34 mouse cellular contexts compared by ENCODE assay signal in genomic region chr13:13476568-13476967, GRCm38 (mm10). TPM values are rescaled to one million over a fixed set of nuclear protein-coding genes. Genes with fewer than 3 reads are reported as not detected.
"Had no signal": no experiment of that assay in that cellular context is flagged by ENCODE, and none has a peak within 500 bp of the region (broad histone marks: within the 10 kb centered on the region; RNA-seq: fewer than 3 reads in every experiment).

No protein-coding gene starts in this region.

- H3K27me3 ChIP-seq: limb, embryonic 12.5 days; limb, embryonic 13.5 days; limb, embryonic 15.5 days; liver, embryonic 12.5 days; liver, embryonic 13.5 days; liver, embryonic 15.5 days; lung, embryonic 15.5 days; megakaryocyte, embryonic 14.5 days; midbrain, embryonic 12.5 days; midbrain, embryonic 13.5 days; midbrain, embryonic 15.5 days; neural tube, embryonic 12.5 days had no signal

- H3K27ac ChIP-seq: left cerebral cortex, adult 2 months; limb, embryonic 10.5 days; limb, embryonic 12.5 days; limb, embryonic 13.5 days; limb, embryonic 15.5 days; liver, embryonic 12.5 days; liver, embryonic 13.5 days; liver, embryonic 14.5 days; liver, embryonic 15.5 days; lung, embryonic 15.5 days; macrophage; midbrain, embryonic 10.5 days; midbrain, embryonic 12.5 days; midbrain, embryonic 13.5 days; midbrain, embryonic 15.5 days; neural tube, embryonic 12.5 days had no signal

- H3K4me3 ChIP-seq: left cerebral cortex, adult 2 months; limb, embryonic 10.5 days; limb, embryonic 12.5 days; limb, embryonic 13.5 days; limb, embryonic 15.5 days; liver, embryonic 12.5 days; liver, embryonic 13.5 days; liver, embryonic 15.5 days; lung, embryonic 15.5 days; megakaryocyte, embryonic 14.5 days; midbrain, embryonic 10.5 days; midbrain, embryonic 12.5 days; midbrain, embryonic 13.5 days; midbrain, embryonic 15.5 days; myocyte; neural tube, embryonic 12.5 days had no signal

- H3K4me2 ChIP-seq: limb, embryonic 12.5 days; limb, embryonic 13.5 days; limb, embryonic 15.5 days; liver, embryonic 11.5 days; liver, embryonic 12.5 days; liver, embryonic 13.5 days; liver, embryonic 15.5 days; lung, embryonic 14.5 days; lung, embryonic 15.5 days; midbrain, embryonic 12.5 days; midbrain, embryonic 13.5 days; midbrain, embryonic 15.5 days; neural tube, embryonic 12.5 days had no signal

- H3K9me3 ChIP-seq: limb, embryonic 10.5 days; limb, embryonic 12.5 days; limb, embryonic 13.5 days; limb, embryonic 15.5 days; liver, embryonic 12.5 days; liver, embryonic 13.5 days; liver, embryonic 15.5 days; lung, embryonic 15.5 days; megakaryocyte, embryonic 14.5 days; midbrain, embryonic 10.5 days; midbrain, embryonic 12.5 days; midbrain, embryonic 13.5 days; midbrain, embryonic 15.5 days; neural tube, embryonic 12.5 days had no signal

- H3K4me1 ChIP-seq: limb, embryonic 15.5 days; liver, embryonic 12.5 days; liver, embryonic 13.5 days; megakaryocyte, embryonic 14.5 days; midbrain, embryonic 15.5 days; neural tube, embryonic 12.5 days had no signal

- DNase-seq: left cerebral cortex, postnatal 4 days; liver; liver, embryonic 13.5 days; liver, postnatal 0 days; lung, adult 18-20 months; lung, adult 2 months; lung, embryonic 14.5 days; lung, postnatal 10 days; lung, postnatal 14 days; lung, postnatal 36 days; lung, postnatal 4 days; midbrain, embryonic 14.5 days had no signal

- H3K36me3 ChIP-seq: liver, embryonic 15.5 days; midbrain, embryonic 10.5 days; midbrain, embryonic 12.5 days; midbrain, embryonic 13.5 days; midbrain, embryonic 15.5 days; neural tube, embryonic 12.5 days had no signal

- H3K9ac ChIP-seq: limb, embryonic 12.5 days; limb, embryonic 13.5 days; limb, embryonic 15.5 days; liver, embryonic 12.5 days; liver, embryonic 13.5 days; liver, embryonic 14.5 days; liver, embryonic 15.5 days; liver, postnatal 0 days; lung, embryonic 14.5 days; lung, embryonic 15.5 days; midbrain, embryonic 12.5 days; midbrain, embryonic 13.5 days; midbrain, embryonic 15.5 days; neural tube, embryonic 12.5 days had no signal

- ATAC-seq: liver, embryonic 12.5 days; liver, postnatal 0 days; lung, postnatal 0 days; midbrain, embryonic 13.5 days; midbrain, embryonic 15.5 days; midbrain, embryonic 16.5 days had no signal

RNA-seq across cellular contexts. Expression of gene Nid1, which starts 39.2 kb away (rescaled TPM):
- total RNA-seq: megakaryocyte, adult 5-6 weeks; megakaryocyte-erythroid progenitor cell, adult 5-6 weeks had no signal
